Mouse (Mus musculus) erythroblast, embryonic 14.5 days (primary cell): ENCODE measurements around the gene Lhb.

Source experiments
- GATA1 ChIP-seq: IDR thresholded peaks from 2 replicates; pipeline ENCODE4 v1.6.1; 2012; ENCODE audit warnings: low read length, inconsistent platforms, mixed read lengths
- TAL1 ChIP-seq: IDR thresholded peaks from 3 replicates; pipeline ENCODE4 v1.6.1; 2012; ENCODE audit warnings: low read length, inconsistent platforms, mixed read lengths

GRCm38 (mm10) chr7:45374620-45375019 is 46.0 kb upstream of the Lhb start:
- TF ChIP-seq TAL1 (no peak), GATA1 (no peak)
